Mouse (Mus musculus): ENCODE data around the gene Slc30a5.

GRCm38 (mm10) chr13:100846254-100846653, 13.0 kb upstream of the Slc30a5 start:
- TF ChIP-seq CHD2 (IDR thresholded peaks at IDR 0.05; ENCODE audit: low read depth, low read length) (no peak), ZC3H11A (IDR thresholded peaks at IDR 0.05; ENCODE audit: borderline replicate concordance, low read depth, low read length) (no peak), HCFC1 (IDR thresholded peaks at IDR 0.05; ENCODE audit: borderline replicate concordance, insufficient read depth, low read length) (no peak), MAFK (IDR thresholded peaks at IDR 0.05; ENCODE audit: insufficient read depth, low read depth, low read length) (no peak), ZNF384 (IDR thresholded peaks at IDR 0.05; ENCODE audit: low read depth, low read length) (no peak)
